Mouse (Mus musculus) cortical plate, adult 2 months (tissue): ENCODE data around the gene Vta1.

Experiments
- CTCF ChIP-seq: fragments of 200-500 bp; IDR thresholded peaks from 2 replicates; pipeline ENCODE4 v1.5.1; 2011; ENCODE audit warnings: mild to moderate bottlenecking, control low read depth, low read length; ENCODE audit not compliant: insufficient read depth; ENCODE audit errors: extremely low read depth
- POLR2A ChIP-seq: fragments of 200-500 bp; IDR thresholded peaks from 2 replicates; pipeline ENCODE4 v1.6.1; 2011; ENCODE audit warnings: mild to moderate bottlenecking, low read length, control low read depth; ENCODE audit not compliant: insufficient read depth; ENCODE audit errors: extremely low read depth

GRCm38 (mm10) chr10:14607597-14607996 is 97.8 kb downstream of the Vta1 start:
- no peak for TF ChIP-seq POLR2A
- no peak for TF ChIP-seq CTCF
